Comparison of ENCODE assay signal across 20 mouse cellular contexts in genomic region chr14:31016063-31016462, GRCm38 (mm10). TPM values are rescaled to one million over a fixed set of nuclear protein-coding genes. Genes with fewer than 3 reads are reported as not detected.
DNase-seq lines count a peak whose midpoint lies in the region; ATAC-seq and TF ChIP-seq lines count a peak whose summit lies in the region.
"Had no signal": no experiment of that assay in that cellular context is flagged by ENCODE, and none has a peak within 500 bp of the region (broad histone marks: within the 10 kb centered on the region; RNA-seq: fewer than 3 reads in every experiment).

No protein-coding gene starts in this region.

- peaks cover 27% of the 10 kb centered on the region for H3K36me3 ChIP-seq in midbrain, embryonic 11.5 days (ENCODE audit: control insufficient read depth, insufficient read depth, low read length)
- peaks cover 42% of the 10 kb centered on the region for H3K36me3 ChIP-seq in midbrain, embryonic 15.5 days (replicated peaks)
- peaks cover 68% of the 10 kb centered on the region for H3K36me3 ChIP-seq in G1E (replicated peaks)
- peaks cover 66% of the 10 kb centered on the region for H3K36me3 ChIP-seq in liver, embryonic 13.5 days
- H3K36me3 ChIP-seq in liver, postnatal 0 days (replicated peaks; ENCODE audit: insufficient read depth, low read length), result peaks cover 56% of the 10 kb centered on the region

- no peak overlapping the region for H3K4me3 ChIP-seq in midbrain, embryonic 11.5 days (ENCODE audit: low read depth, low read length)
- no peak overlapping the region for H3K4me3 ChIP-seq in midbrain, embryonic 15.5 days
- peak overlapping the region; percentile 53; the same call in 1 of the 2 replicates for H3K4me3 ChIP-seq in G1E (ENCODE audit: low read depth, low read length)
- peak overlapping the region; percentile 85 for H3K4me3 ChIP-seq in liver, embryonic 13.5 days (replicated peaks)
- H3K4me3 ChIP-seq in liver, postnatal 0 days (ENCODE audit: low read depth, low read length), result no peak overlapping the region
- H3K4me3 ChIP-seq: erythroblast, embryonic 14.5 days; heart, embryonic 13.5 days had no signal

- no peak for TF ChIP-seq CTCF in G1E (IDR thresholded peaks at IDR 0.05; ENCODE audit: low read depth, low read length)
- TF ChIP-seq CTCF in liver, postnatal 0 days (IDR thresholded peaks at IDR 0.05; ENCODE audit: low read depth), result no peak

- peaks cover 14% of the 10 kb centered on the region for H3K4me1 ChIP-seq in midbrain, embryonic 11.5 days (ENCODE audit: control insufficient read depth, insufficient read depth, low read length)
- H3K4me1 ChIP-seq in midbrain, embryonic 15.5 days, result peaks cover 21% of the 10 kb centered on the region
- peaks cover 51% of the 10 kb centered on the region for H3K4me1 ChIP-seq in G1E (ENCODE audit: insufficient read depth, low read depth, low read length)
- H3K4me1 ChIP-seq in liver, embryonic 13.5 days (replicated peaks), result peaks cover 46% of the 10 kb centered on the region
- H3K4me1 ChIP-seq in liver, postnatal 0 days (ENCODE audit: insufficient read depth), result peaks cover 20% of the 10 kb centered on the region

- H3K9me3 ChIP-seq in midbrain, embryonic 11.5 days (ENCODE audit: control insufficient read depth, low read length), result no peaks in the 10 kb centered on the region
- no peaks in the 10 kb centered on the region for H3K9me3 ChIP-seq in midbrain, embryonic 15.5 days
- no peaks in the 10 kb centered on the region for H3K9me3 ChIP-seq in G1E (replicated peaks)
- no peaks in the 10 kb centered on the region for H3K9me3 ChIP-seq in liver, embryonic 13.5 days (replicated peaks)
- no peaks in the 10 kb centered on the region for H3K9me3 ChIP-seq in liver, postnatal 0 days (ENCODE audit: low read length)
- H3K9me3 ChIP-seq: forebrain, embryonic 10.5 days; heart, embryonic 13.5 days had no signal

- no peak for ATAC-seq in midbrain, embryonic 11.5 days (ENCODE audit: low FRiP score)
- ATAC-seq in midbrain, embryonic 15.5 days (replicated peaks), result no peak
- peak; percentile 68 for ATAC-seq in G1E (ENCODE audit: extremely low read depth, insufficient number of reproducible peaks, low FRiP score, poor library complexity, severe bottlenecking)
- ATAC-seq in liver, embryonic 13.5 days (ENCODE audit: low read depth), result no peak
- ATAC-seq in liver, postnatal 0 days, result no peak
- ATAC-seq: forebrain, embryonic 14.5 days; hindbrain, embryonic 16.5 days; inflammation-experienced regulatory T-cells, adult 6 months had no signal

- 0 out of 2 replicates have a peak, but pooled peaks have one; percentile 14 for TF ChIP-seq EP300 in liver, postnatal 0 days (IDR thresholded peaks at IDR 0.05; ENCODE audit: low read depth)

- no peak overlapping the region for H3K27ac ChIP-seq in midbrain, embryonic 11.5 days (ENCODE audit: low read depth, low read length)
- H3K27ac ChIP-seq in midbrain, embryonic 15.5 days, result no peak overlapping the region
- peak overlapping the region; percentile 97 for H3K27ac ChIP-seq in liver, embryonic 13.5 days
- no peak overlapping the region for H3K27ac ChIP-seq in liver, postnatal 0 days (ENCODE audit: low read depth)
- H3K27ac ChIP-seq: forebrain, embryonic 10.5 days; heart, embryonic 13.5 days had no signal

- H3K4me2 ChIP-seq in midbrain, embryonic 11.5 days, result no peak overlapping the region
- H3K4me2 ChIP-seq in midbrain, embryonic 15.5 days, result no peak overlapping the region
- peak overlapping the region; percentile 96 for H3K4me2 ChIP-seq in liver, embryonic 13.5 days
- H3K4me2 ChIP-seq in liver, postnatal 0 days (ENCODE audit: low read depth, low read length), result no peak overlapping the region; the same call in 1 of the 2 replicates

- H3K9ac ChIP-seq in midbrain, embryonic 11.5 days (ENCODE audit: low read length), result no peak overlapping the region
- H3K9ac ChIP-seq in midbrain, embryonic 15.5 days, result no peak overlapping the region
- peak overlapping the region; percentile 91 for H3K9ac ChIP-seq in liver, embryonic 13.5 days
- 0 out of 2 replicates have a peak overlapping the region, but pooled peaks have one; percentile 30 for H3K9ac ChIP-seq in liver, postnatal 0 days (replicated peaks)
- H3K9ac ChIP-seq: heart, embryonic 13.5 days had no signal

- no peaks in the 10 kb centered on the region for H3K27me3 ChIP-seq in midbrain, embryonic 11.5 days (ENCODE audit: control insufficient read depth, insufficient read depth, low read length)
- no peaks in the 10 kb centered on the region for H3K27me3 ChIP-seq in midbrain, embryonic 15.5 days (replicated peaks)
- no peaks in the 10 kb centered on the region for H3K27me3 ChIP-seq in G1E (ENCODE audit: insufficient read depth, low read length)
- H3K27me3 ChIP-seq in liver, embryonic 13.5 days, result no peaks in the 10 kb centered on the region
- H3K27me3 ChIP-seq in liver, postnatal 0 days (ENCODE audit: insufficient read depth, low read length), result no peaks in the 10 kb centered on the region
- H3K27me3 ChIP-seq: heart, embryonic 13.5 days had no signal

- peak; percentile 39 for DNase-seq in midbrain, embryonic 11.5 days (ENCODE audit: low spot score, missing footprints)
- peak; percentile 28 for DNase-seq in G1E (ENCODE audit: low spot score)
- no peak for DNase-seq in liver, embryonic 13.5 days
- no peak for DNase-seq in liver, postnatal 0 days
- no peak for DNase-seq in left cerebral cortex, adult 18-20 months (ENCODE audit: low spot score in 2 of 2)
- no peak for DNase-seq in right cerebral cortex, postnatal 10 days (ENCODE audit: low spot score in 2 of 2)
- DNase-seq in adrenal gland, postnatal 36 days, result no peak
- DNase-seq: adrenal gland, adult 8-10 months; cerebellum, adult 11 months; cerebellum, adult 8-10 months; cerebellum, postnatal 14 days; gastrocnemius, postnatal 36 days; heart, postnatal 36 days had no signal

- WGBS in midbrain, embryonic 11.5 days, result 89% methylated on average over 1 of the region's 1 CpGs
- WGBS in midbrain, embryonic 15.5 days, result 91% methylated on average over 1 of the region's 1 CpGs
- 14% methylated on average over 1 of the region's 1 CpGs for WGBS in liver, embryonic 13.5 days (ENCODE audit: insufficient replicate concordance)
- WGBS in liver, postnatal 0 days (ENCODE audit: insufficient replicate concordance), result 50% methylated on average over 1 of the region's 1 CpGs

RNA-seq across cellular contexts. Expression of gene Pbrm1, which starts 2.9 kb away (rescaled TPM):
- 134 and 140 TPM in 2 replicates for polyA plus RNA-seq in midbrain, embryonic 11.5 days (2014; fragmentation: Nextera tagmentation; extraction: Ambion mirVana)
- polyA plus RNA-seq in midbrain, embryonic 15.5 days (2015; fragmentation: Nextera tagmentation; extraction: Ambion mirVana), result 134 and 142 TPM in 2 replicates
- total RNA-seq in G1E (2014; fragmentation: Nextera tagmentation) (144 and 168 TPM in 2 replicates), G1E (2017) (51.4 and 61.2 TPM in 2 replicates)
- polyA plus RNA-seq in G1E (2012), result 11.9 and 15.3 TPM in 2 replicates
- 65.7 and 72.4 TPM in 2 replicates for polyA plus RNA-seq in liver, embryonic 13.5 days (2015; fragmentation: Nextera tagmentation; extraction: Ambion mirVana)
- 31.0 and 33.2 TPM in 2 replicates for polyA plus RNA-seq in liver, postnatal 0 days (2015; fragmentation: Nextera tagmentation; extraction: Ambion mirVana)
- 10 to 100 TPM; 52.3 to 54.5 TPM for total RNA-seq in left cerebral cortex, adult 18-20 months (2021)
- 10 to 100 TPM; 56.9 to 57.6 TPM for total RNA-seq in adrenal gland, postnatal 36 days (2021)

RNA-seq across cellular contexts. Expression of gene Gnl3, which starts 2.9 kb away (rescaled TPM):
- polyA plus RNA-seq in midbrain, embryonic 11.5 days (2014; fragmentation: Nextera tagmentation; extraction: Ambion mirVana), result 96.2 and 103 TPM in 2 replicates
- 47.8 and 55.1 TPM in 2 replicates for polyA plus RNA-seq in midbrain, embryonic 15.5 days (2015; fragmentation: Nextera tagmentation; extraction: Ambion mirVana)
- total RNA-seq in G1E (2014; fragmentation: Nextera tagmentation), result 376 and 398 TPM in 2 replicates
- total RNA-seq in G1E (2017), result 271 and 308 TPM in 2 replicates
- polyA plus RNA-seq in G1E (2012), result 21.8 and 37.9 TPM in 2 replicates
- polyA plus RNA-seq in liver, embryonic 13.5 days (2015; fragmentation: Nextera tagmentation; extraction: Ambion mirVana), result 133 and 159 TPM in 2 replicates
- polyA plus RNA-seq in liver, postnatal 0 days (2015; fragmentation: Nextera tagmentation; extraction: Ambion mirVana), result 67.4 and 71.9 TPM in 2 replicates
- total RNA-seq in left cerebral cortex, adult 18-20 months (2021), result 10 to 100 TPM; 42.1 to 53.0 TPM
- total RNA-seq in adrenal gland, postnatal 36 days (2021), result 100 to 1,000 TPM in 1 of 2 experiments, 10 to 100 TPM in 1; 70.5 to 126 TPM

RNA-seq across cellular contexts. Expression of gene Spcs1, which starts 14.6 kb away (rescaled TPM):
- 269 and 301 TPM in 2 replicates for polyA plus RNA-seq in midbrain, embryonic 11.5 days (2014; fragmentation: Nextera tagmentation; extraction: Ambion mirVana)
- polyA plus RNA-seq in midbrain, embryonic 15.5 days (2015; fragmentation: Nextera tagmentation; extraction: Ambion mirVana), result 273 and 290 TPM in 2 replicates
- total RNA-seq in G1E (2014; fragmentation: Nextera tagmentation) (124 and 129 TPM in 2 replicates), G1E (2017) (169 and 173 TPM in 2 replicates)
- 17.7 TPM in 2 replicates for polyA plus RNA-seq in G1E (2012)
- polyA plus RNA-seq in liver, embryonic 13.5 days (2015; fragmentation: Nextera tagmentation; extraction: Ambion mirVana), result 306 and 325 TPM in 2 replicates
- polyA plus RNA-seq in liver, postnatal 0 days (2015; fragmentation: Nextera tagmentation; extraction: Ambion mirVana), result 346 and 365 TPM in 2 replicates
- total RNA-seq in left cerebral cortex, adult 18-20 months (2021), result 100 to 1,000 TPM; 166 to 174 TPM
- 100 to 1,000 TPM; 240 to 257 TPM for total RNA-seq in adrenal gland, postnatal 36 days (2021)

RNA-seq across cellular contexts. Expression of gene Glt8d1, which starts 14.9 kb away (rescaled TPM):
- polyA plus RNA-seq in midbrain, embryonic 11.5 days (2014; fragmentation: Nextera tagmentation; extraction: Ambion mirVana), result 63.4 and 68.3 TPM in 2 replicates
- polyA plus RNA-seq in midbrain, embryonic 15.5 days (2015; fragmentation: Nextera tagmentation; extraction: Ambion mirVana), result 53.0 and 63.3 TPM in 2 replicates
- total RNA-seq in G1E (2014; fragmentation: Nextera tagmentation) (48.8 and 53.6 TPM in 2 replicates), G1E (2017) (23.7 and 34.4 TPM in 2 replicates)
- 4.5 and 4.7 TPM in 2 replicates for polyA plus RNA-seq in G1E (2012)
- polyA plus RNA-seq in liver, embryonic 13.5 days (2015; fragmentation: Nextera tagmentation; extraction: Ambion mirVana), result 20.3 and 21.5 TPM in 2 replicates
- polyA plus RNA-seq in liver, postnatal 0 days (2015; fragmentation: Nextera tagmentation; extraction: Ambion mirVana), result 9.4 TPM in 2 replicates
- total RNA-seq in left cerebral cortex, adult 18-20 months (2021), result 10 to 100 TPM; 34.0 to 38.2 TPM
- 10 to 100 TPM; 45.8 to 49.2 TPM for total RNA-seq in adrenal gland, postnatal 36 days (2021)

Comparison
In these comparisons a context has a peak if more than half of its experiments do, and no peak if none do; other contexts are left out.
1. H3K4me3 ChIP-seq: peak in G1E (single experiment) and liver, embryonic 13.5 days (single experiment); none in midbrain, embryonic 11.5 days (single experiment), midbrain, embryonic 15.5 days (single experiment) and liver, postnatal 0 days (single experiment).
2. DNase-seq: peak in midbrain, embryonic 11.5 days (single experiment) and G1E (single experiment); none in liver, embryonic 13.5 days (single experiment), liver, postnatal 0 days (single experiment), left cerebral cortex, adult 18-20 months (0 of 2), right cerebral cortex, postnatal 10 days (0 of 2) and adrenal gland, postnatal 36 days (0 of 2).
3. H3K9ac ChIP-seq: peak in liver, embryonic 13.5 days (single experiment) and liver, postnatal 0 days (single experiment); none in midbrain, embryonic 11.5 days (single experiment) and midbrain, embryonic 15.5 days (single experiment).
4. RNA of gene Spcs1, which starts 14.6 kb away (polyA plus RNA-seq): 346 to 365 TPM in liver, postnatal 0 days, 306 to 325 TPM in liver, embryonic 13.5 days, 273 to 290 TPM in midbrain, embryonic 15.5 days and 269 to 301 TPM in midbrain, embryonic 11.5 days; 17.7 TPM in G1E; every median in the first group is over 10 times any median in the second.